ENCODE assay signal across 26 mouse cellular contexts in genomic region chr12:116582829-116583228, GRCm38 (mm10).
"Had no signal": no experiment of that assay in that cellular context is flagged by ENCODE, and none has a peak within 500 bp of the region (broad histone marks: within the 10 kb centered on the region; RNA-seq: fewer than 3 reads in every experiment).

No protein-coding gene starts in this region.

- H3K4me1 ChIP-seq: heart, embryonic 15.5 days; limb, embryonic 15.5 days; liver, embryonic 12.5 days had no signal

- H3K4me3 ChIP-seq: gastrocnemius, adult 2 months; heart, embryonic 13.5 days; heart, embryonic 15.5 days; hindbrain, embryonic 12.5 days; kidney, embryonic 15.5 days; limb, embryonic 13.5 days; limb, embryonic 15.5 days; liver, embryonic 12.5 days had no signal

- H3K36me3 ChIP-seq: heart, embryonic 13.5 days; heart, embryonic 15.5 days; hindbrain, embryonic 12.5 days; kidney, embryonic 15.5 days; limb, embryonic 13.5 days; limb, embryonic 15.5 days; liver, embryonic 12.5 days had no signal

- ATAC-seq: hindbrain, postnatal 0 days; intestine, embryonic 16.5 days; liver, embryonic 12.5 days had no signal

- DNase-seq: gastrocnemius, adult 2 months; gastrocnemius, postnatal 10 days; gastrocnemius, postnatal 25 days; heart, adult 18-20 months; heart, postnatal 14 days; heart, postnatal 36 days; kidney, adult 11 months; kidney, adult 2 months; kidney, adult 9 months; kidney, postnatal 14 days; kidney, postnatal 36 days; layer of hippocampus, adult 9-11 months; layer of hippocampus, postnatal 36 days; left cerebral cortex, postnatal 4 days had no signal

- H3K9me3 ChIP-seq: heart, embryonic 13.5 days; heart, embryonic 15.5 days; hindbrain, embryonic 12.5 days; kidney, embryonic 15.5 days; limb, embryonic 13.5 days; limb, embryonic 15.5 days; liver, embryonic 12.5 days had no signal

- H3K9ac ChIP-seq: heart, embryonic 13.5 days; heart, embryonic 15.5 days; hindbrain, embryonic 12.5 days; hindbrain, embryonic 14.5 days; kidney, embryonic 15.5 days; limb, embryonic 13.5 days; limb, embryonic 15.5 days; liver, embryonic 12.5 days had no signal

- H3K27ac ChIP-seq: gastrocnemius, adult 2 months; heart, embryonic 13.5 days; heart, embryonic 15.5 days; hindbrain, embryonic 12.5 days; hindbrain, postnatal 0 days; kidney, embryonic 15.5 days; kidney, postnatal 0 days; limb, embryonic 13.5 days; limb, embryonic 15.5 days; liver, embryonic 12.5 days had no signal

- H3K27me3 ChIP-seq: heart, embryonic 13.5 days; heart, embryonic 15.5 days; hindbrain, embryonic 12.5 days; kidney, embryonic 15.5 days; limb, embryonic 13.5 days; limb, embryonic 15.5 days; liver, embryonic 12.5 days had no signal

- H3K4me2 ChIP-seq: heart, embryonic 11.5 days; heart, embryonic 13.5 days; heart, embryonic 15.5 days; hindbrain, embryonic 12.5 days; hindbrain, embryonic 14.5 days; kidney, embryonic 15.5 days; limb, embryonic 13.5 days; limb, embryonic 15.5 days; liver, embryonic 12.5 days had no signal
